Mouse (Mus musculus): Measurements from ENCODE around the gene Edc4.

DNA sequence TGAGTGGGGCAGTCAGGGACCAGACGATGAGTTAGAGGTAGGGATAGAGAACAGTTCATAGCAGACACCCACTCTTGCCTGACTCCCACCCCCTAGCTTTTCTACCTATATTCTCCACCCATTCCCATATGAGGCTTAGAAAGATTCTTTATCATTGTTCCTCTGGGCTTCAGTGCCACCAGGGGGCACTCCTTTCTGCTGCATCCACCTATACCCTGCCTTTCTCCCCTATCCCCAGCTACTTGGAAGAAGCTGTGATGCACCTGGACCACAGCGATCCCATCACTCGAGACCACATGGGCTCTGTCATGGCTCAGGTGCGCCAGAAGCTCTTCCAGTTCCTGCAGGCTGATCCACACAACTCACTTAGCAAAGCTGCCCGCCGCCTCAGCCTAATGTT, 11.8 kb downstream of the Edc4 start:
- no peak for TF ChIP-seq POLR2A (IDR thresholded peaks at IDR 0.05; ENCODE audit: insufficient read depth, low read length)
- TF ChIP-seq CTCF (IDR thresholded peaks at IDR 0.05; ENCODE audit: low read depth, low read length): peak; percentile 52
